Mouse (Mus musculus) retina, adult 2 months (tissue): ENCODE results near the gene Dpep2nb.

Experiments used
- DNase-seq: peaks from one replicate; pipeline ENCODE4 v3.0.0-alpha.2; 2012; ENCODE audit warnings: low read depth, low spot score

The Dpep2nb gene

DNA sequence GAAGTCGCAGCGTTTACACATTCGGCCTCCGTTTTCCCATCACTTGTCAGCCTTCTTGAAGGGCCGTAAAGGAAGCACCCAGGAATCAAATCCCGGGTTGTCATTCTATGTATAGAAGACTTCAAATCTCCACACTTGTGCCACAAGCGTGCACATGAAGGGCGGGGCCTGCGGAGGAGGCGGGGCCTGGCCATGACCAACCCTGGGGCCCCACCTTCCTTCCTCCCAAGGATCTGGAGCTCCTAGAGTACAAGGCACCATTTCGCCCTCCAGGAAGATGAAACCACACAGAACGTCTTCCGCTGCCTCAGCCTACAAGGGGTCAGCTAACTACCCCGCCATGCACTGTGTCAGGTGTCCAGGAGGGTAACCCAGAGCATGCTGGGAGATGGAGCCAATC lies 44.7 kb downstream of the Dpep2nb start:
- DNase-seq, result no peak

DNA sequence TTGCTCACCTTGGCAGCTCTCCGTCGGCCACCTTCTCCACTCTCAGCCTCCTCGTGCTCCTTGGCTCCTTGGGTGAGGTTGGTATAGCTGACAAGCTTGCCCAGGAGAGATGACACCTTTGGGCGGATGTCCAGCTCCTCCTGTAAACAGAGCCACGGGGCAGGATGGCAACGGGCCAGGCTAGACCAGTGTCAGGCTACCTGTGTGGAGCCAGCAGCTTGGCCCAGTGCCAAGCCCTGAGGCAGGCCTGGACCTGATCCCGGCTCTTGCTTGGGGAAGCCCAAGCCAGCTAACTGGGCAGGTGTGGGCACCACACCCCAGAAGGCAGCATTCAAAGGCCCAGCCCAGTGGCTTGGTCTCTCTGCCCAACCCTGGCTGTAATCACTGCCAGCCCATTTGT lies 46.4 kb downstream of the Dpep2nb start:
- DNase-seq, result no peak

GRCm38 (mm10) chr8:105957813-105958212 lies 48.0 kb downstream of the Dpep2nb start:
- DNase-seq, result no peak

- no peak for DNase-seq
Observed at GRCm38 (mm10) chr8:105956556-105956955, 49.2 kb downstream of the Dpep2nb start.

GRCm38 (mm10) chr8:105951057-105951659 lies 54.6 kb downstream of the Dpep2nb start:
- DNase-seq, result no peak

- DNase-seq, result no peak
Observed at GRCm38 (mm10) chr8:105949350-105949749, 56.4 kb downstream of the Dpep2nb start.
